ENCODE assay signal across 11 mouse cellular contexts in the genomic region with DNA sequence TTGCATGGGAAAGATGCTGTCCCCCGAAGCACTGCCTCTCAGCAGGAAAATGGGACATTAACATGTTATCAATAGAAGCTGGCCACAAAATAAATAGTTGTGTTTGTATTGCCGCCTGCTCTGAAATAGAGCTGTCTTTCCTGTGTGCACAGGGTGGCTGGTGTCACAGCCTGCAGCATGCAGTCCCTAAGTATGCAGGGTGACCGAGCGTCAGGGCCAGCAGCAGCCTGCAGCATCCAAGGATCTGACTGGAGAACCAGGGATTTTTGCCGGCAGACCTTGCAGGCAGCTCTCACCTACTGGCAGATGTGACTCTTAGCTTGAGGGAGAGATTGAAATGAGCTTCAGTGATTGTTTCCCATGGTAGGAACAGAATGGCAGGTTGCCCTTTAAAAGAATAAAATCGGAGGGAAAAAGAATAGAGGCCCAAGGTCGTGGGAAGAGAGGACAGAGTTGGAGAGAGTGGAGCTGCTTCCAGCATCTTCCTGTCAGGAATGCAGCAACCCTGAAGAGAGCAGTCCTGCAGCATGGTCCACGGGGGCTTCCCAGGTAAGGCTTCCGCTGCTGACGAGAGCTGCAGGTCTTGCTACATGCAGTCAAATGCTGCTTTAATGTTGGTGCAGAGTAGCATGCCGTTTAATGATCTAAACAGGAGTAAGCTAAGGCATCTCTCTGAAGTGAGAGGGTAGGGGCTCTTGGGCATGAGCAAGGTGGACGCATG.
DNase-seq lines count a peak whose midpoint lies in the region; ATAC-seq lines count a peak whose summit lies in the region.
"Had no signal": no experiment of that assay in that cellular context is flagged by ENCODE, and none has a peak within 500 bp of the region (broad histone marks: within the 10 kb centered on the region; RNA-seq: fewer than 3 reads in every experiment).

No protein-coding gene starts in this region.

- no peaks in the 10 kb centered on the region for H3K27me3 ChIP-seq in hindbrain, embryonic 11.5 days (ENCODE audit: control insufficient read depth, insufficient read depth, low read length)
- H3K27me3 ChIP-seq in midbrain, embryonic 14.5 days (ENCODE audit: control insufficient read depth, insufficient read depth, low read length): no peaks in the 10 kb centered on the region
- no peaks in the 10 kb centered on the region for H3K27me3 ChIP-seq in kidney, embryonic 14.5 days (ENCODE audit: control insufficient read depth, insufficient read depth, low read length)
- H3K27me3 ChIP-seq: stomach, embryonic 15.5 days had no signal

- no peak overlapping the region for H3K4me3 ChIP-seq in hindbrain, embryonic 11.5 days (ENCODE audit: low read depth, low read length)
- H3K4me3 ChIP-seq in midbrain, embryonic 14.5 days (replicated peaks; ENCODE audit: low read depth, low read length): no peak overlapping the region
- H3K4me3 ChIP-seq in kidney, embryonic 14.5 days (ENCODE audit: low read length): no peak overlapping the region
- H3K4me3 ChIP-seq: erythroblast, embryonic 14.5 days; stomach, embryonic 15.5 days had no signal

- no peaks in the 10 kb centered on the region for H3K36me3 ChIP-seq in hindbrain, embryonic 11.5 days (ENCODE audit: control insufficient read depth, insufficient read depth, low read length)
- H3K36me3 ChIP-seq in midbrain, embryonic 14.5 days (ENCODE audit: control insufficient read depth, insufficient read depth, low read length): no peaks in the 10 kb centered on the region
- no peaks in the 10 kb centered on the region for H3K36me3 ChIP-seq in kidney, embryonic 14.5 days (ENCODE audit: control insufficient read depth, insufficient read depth, low read length)
- H3K36me3 ChIP-seq: stomach, embryonic 15.5 days had no signal

- no peak overlapping the region for H3K9ac ChIP-seq in hindbrain, embryonic 11.5 days (ENCODE audit: low read depth, low read length)
- H3K9ac ChIP-seq in midbrain, embryonic 14.5 days (replicated peaks; ENCODE audit: low read length): peak overlapping the region; percentile 27
- no peak overlapping the region for H3K9ac ChIP-seq in kidney, embryonic 14.5 days (ENCODE audit: low read depth, low read length)
- H3K9ac ChIP-seq: stomach, embryonic 15.5 days had no signal

- no peak for ATAC-seq in hindbrain, embryonic 11.5 days (ENCODE audit: low FRiP score)
- ATAC-seq in midbrain, embryonic 14.5 days (ENCODE audit: low FRiP score, low TSS enrichment): no peak; the same call in 1 of the 2 replicates
- no peak for ATAC-seq in kidney, embryonic 14.5 days (ENCODE audit: low FRiP score, low TSS enrichment)

- no peaks in the 10 kb centered on the region for H3K9me3 ChIP-seq in hindbrain, embryonic 11.5 days (ENCODE audit: control insufficient read depth, low read length)
- no peaks in the 10 kb centered on the region for H3K9me3 ChIP-seq in midbrain, embryonic 14.5 days (ENCODE audit: control insufficient read depth, low read length)
- H3K9me3 ChIP-seq in kidney, embryonic 14.5 days (ENCODE audit: control insufficient read depth, low read length): no peaks in the 10 kb centered on the region
- H3K9me3 ChIP-seq: stomach, embryonic 15.5 days had no signal

- DNase-seq in cerebellum, adult 11 months: peak; percentile 61
- DNase-seq in cerebellum, adult 9-11 months: peak; percentile 77
- DNase-seq in hindbrain, embryonic 11.5 days (ENCODE audit: low spot score): peak; percentile 6
- peak; percentile 47 for DNase-seq in midbrain, embryonic 14.5 days
- DNase-seq in ovary, postnatal 10 days (ENCODE audit: low spot score): no peak
- DNase-seq in layer of hippocampus, adult 18-20 months (ENCODE audit: low spot score in 2 of 2): no peak
- DNase-seq: gastrocnemius, postnatal 14 days; kidney, postnatal 14 days had no signal

- 50% methylated on average over 12 of the region's 12 CpGs for WGBS in hindbrain, embryonic 11.5 days
- 32% methylated on average over 12 of the region's 12 CpGs for WGBS in midbrain, embryonic 14.5 days
- WGBS in kidney, embryonic 14.5 days: 64% methylated on average over 12 of the region's 12 CpGs

- H3K4me2 ChIP-seq in hindbrain, embryonic 11.5 days (replicated peaks; ENCODE audit: low read depth, low read length): no peak overlapping the region
- peak overlapping the region; percentile 30 for H3K4me2 ChIP-seq in midbrain, embryonic 14.5 days (ENCODE audit: low read length)
- no peak overlapping the region for H3K4me2 ChIP-seq in kidney, embryonic 14.5 days (replicated peaks; ENCODE audit: low read depth, low read length)
- H3K4me2 ChIP-seq: stomach, embryonic 15.5 days had no signal

- H3K4me1 ChIP-seq in hindbrain, embryonic 11.5 days (replicated peaks; ENCODE audit: control insufficient read depth, insufficient read depth, low read length): no peaks in the 10 kb centered on the region
- H3K4me1 ChIP-seq in midbrain, embryonic 14.5 days (ENCODE audit: control insufficient read depth, insufficient read depth, low read length): peaks cover 13% of the 10 kb centered on the region
- no peaks in the 10 kb centered on the region for H3K4me1 ChIP-seq in kidney, embryonic 14.5 days (ENCODE audit: control insufficient read depth, insufficient read depth, low read length)
- H3K4me1 ChIP-seq: stomach, embryonic 15.5 days had no signal

- no peak overlapping the region for H3K27ac ChIP-seq in hindbrain, embryonic 11.5 days (ENCODE audit: low read depth, low read length)
- H3K27ac ChIP-seq in midbrain, embryonic 14.5 days (replicated peaks; ENCODE audit: low read depth, low read length): 0 out of 2 replicates have a peak overlapping the region, but pooled peaks have one; percentile 42
- H3K27ac ChIP-seq in kidney, embryonic 14.5 days (ENCODE audit: low read depth, low read length): no peak overlapping the region
- H3K27ac ChIP-seq: stomach, embryonic 15.5 days had no signal

Comparison
In these comparisons a context has a peak if more than half of its experiments do, and no peak if none do; other contexts are left out.
1. DNase-seq: peak in cerebellum, adult 11 months (single experiment), cerebellum, adult 9-11 months (single experiment), hindbrain, embryonic 11.5 days (single experiment) and midbrain, embryonic 14.5 days (single experiment); none in ovary, postnatal 10 days (single experiment) and layer of hippocampus, adult 18-20 months (0 of 2).